Mouse (Mus musculus) midbrain, embryonic 14.5 days (tissue): ENCODE results near the gene St3gal2. TPM values are rescaled to one million over a fixed set of nuclear protein-coding genes. Genes with fewer than 3 reads are reported as not detected.
A peak's percentile ranks its signal among the peaks of the same experiment; 100 is the strongest.

Experiments
- ATAC-seq: fragments of 200-750 bp; cut with Nextera tagmentation; 2 replicates; pipeline ENCODE4 v1.8.0; 2017; ENCODE audit warnings: moderate number of reproducible peaks, moderate library complexity; ENCODE audit not compliant: low FRiP score, low TSS enrichment
- DNase-seq: peaks from one replicate; pipeline ENCODE4 v3.0.0-alpha.2; 2015
- H3K27ac ChIP-seq: fragments of 300-500 bp; sonication (generic); replicated peaks from 2 replicates; pipeline ENCODE4 v1.5.1; 2014; ENCODE audit warnings: mild to moderate bottlenecking, low read depth, low read length, moderate library complexity
- H3K27me3 ChIP-seq: fragments of 300-500 bp; sonication (generic); 2 replicates; pipeline ENCODE4 v1.6.1; 2014; ENCODE audit warnings: low read length, control low read depth, mixed read lengths; ENCODE audit not compliant: control insufficient read depth, insufficient read depth
- H3K36me3 ChIP-seq: fragments of 300-500 bp; sonication (generic); 2 replicates; pipeline ENCODE4 v1.6.1; 2014; ENCODE audit warnings: low read length, control low read depth; ENCODE audit not compliant: control insufficient read depth, insufficient read depth
- H3K4me1 ChIP-seq: fragments of 300-500 bp; sonication (generic); 2 replicates; pipeline ENCODE4 v1.6.1; 2014; ENCODE audit warnings: mild to moderate bottlenecking, antibody characterized with exemption, low read length, control low read depth; ENCODE audit not compliant: control insufficient read depth, insufficient read depth
- H3K4me2 ChIP-seq: fragments of 300-500 bp; sonication (generic); 2 replicates; pipeline ENCODE4 v1.6.1; 2014; ENCODE audit warnings: mild to moderate bottlenecking, low read length, moderate library complexity
- H3K4me3 ChIP-seq: fragments of 300-500 bp; sonication (generic); replicated peaks from 2 replicates; pipeline ENCODE4 v1.5.1; 2014; ENCODE audit warnings: low read depth, low read length
- H3K9ac ChIP-seq: fragments of 300-500 bp; sonication (generic); replicated peaks from 2 replicates; pipeline ENCODE4 v1.6.1; 2014; ENCODE audit warnings: mild to moderate bottlenecking, low read length, moderate library complexity
- H3K9me3 ChIP-seq: fragments of 300-500 bp; sonication (generic); 2 replicates; pipeline ENCODE4 v1.6.1; 2016; ENCODE audit warnings: low read length, control low read depth, mixed read lengths; ENCODE audit not compliant: control insufficient read depth
- WGBS: fragments of 180-500 bp; shearing (Covaris S2); extraction: QIAGEN DNeasy Blood & Tissue Kit; methylation state at CpG from one replicate; pipeline ENCODE4 v1.1.7; 2014; 5-methylcytosine and 5-hydroxymethylcytosine counted together
- polyA plus RNA-seq: library from polyadenylated mRNA; unstranded; fragments of >200 nt; fragmentation: Nextera tagmentation; extraction: Ambion mirVana; gene quantifications from 2 replicates; pipeline ENCODE4 v1.2.1, GENCODE M21; 2014

Gene St3gal2
- polyA plus RNA-seq, 1 experiment from 2014 or later = 16.5 TPM

DNA sequence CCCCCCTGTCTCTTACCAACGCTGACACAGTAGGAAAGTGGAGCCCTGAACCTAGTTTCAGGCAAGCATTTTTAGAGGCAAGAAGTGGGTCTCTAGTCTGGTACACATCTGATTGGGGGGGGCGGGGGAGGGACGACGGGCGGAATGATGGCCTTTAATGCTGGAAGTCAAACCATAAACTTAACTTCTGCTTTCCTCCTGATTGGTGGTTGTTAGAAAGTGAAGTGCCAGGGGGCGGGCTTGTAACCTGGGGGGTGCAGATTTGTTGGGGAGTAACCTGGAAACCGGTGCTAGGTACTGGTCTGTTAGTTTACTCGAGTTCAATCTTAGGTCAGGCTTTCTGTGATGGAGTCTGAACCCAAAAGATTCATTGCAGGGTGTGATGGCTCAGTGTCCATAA lies 1.3 kb upstream of the St3gal2 start:
- WGBS = 73% methylated on average over 8 of the region's 8 CpGs
- DNase-seq = no peak
- Histone ChIP-seq H3K9ac (no peak overlapping the region), H3K4me2 (no peak overlapping the region), H3K36me3 (no peaks in the 10 kb centered on the region), H3K4me3 (no peak overlapping the region), H3K4me1 (peaks cover 16% of the 10 kb centered on the region), H3K27me3 (no peaks in the 10 kb centered on the region), H3K27ac (no peak overlapping the region), H3K9me3 (no peaks in the 10 kb centered on the region)
- no peak for ATAC-seq

- peaks cover 16% of the 10 kb centered on the region for H3K4me1 ChIP-seq
Measured at GRCm38 (mm10) chr8:110920032-110920772, 480 bp downstream of the St3gal2 start.

DNA sequence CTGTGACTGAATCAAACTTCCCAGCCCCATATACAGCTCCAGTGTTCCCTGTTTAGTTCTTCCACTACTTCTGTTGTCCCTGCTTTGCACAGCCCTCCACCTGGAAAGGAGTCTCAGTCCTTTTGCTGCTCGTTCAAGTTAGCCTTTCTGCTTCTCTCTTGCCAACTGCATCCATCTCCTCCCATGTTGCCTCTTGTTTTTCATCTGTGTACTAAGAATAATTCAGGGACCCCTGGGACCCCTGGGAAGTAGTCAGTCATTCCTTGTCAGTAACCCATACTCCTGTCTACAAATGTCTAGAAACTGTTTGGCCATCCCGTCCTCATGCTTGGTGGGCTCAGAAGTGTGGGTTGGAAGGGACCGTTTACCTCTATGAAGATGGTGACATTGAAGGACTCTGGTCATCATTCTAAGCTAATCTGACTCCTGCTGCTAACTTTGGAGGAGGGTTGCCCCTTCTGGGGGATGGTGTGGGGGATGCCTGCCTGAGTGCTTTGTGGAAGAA lies 1.1 kb downstream of the St3gal2 start:
- Histone ChIP-seq H3K27me3 (no peaks in the 10 kb centered on the region), H3K9me3 (no peaks in the 10 kb centered on the region), H3K36me3 (no peaks in the 10 kb centered on the region), H3K4me3 (peak overlapping the region; percentile 81), H3K27ac (no peak overlapping the region), H3K9ac (peak overlapping the region; percentile 90), H3K4me1 (peaks cover 16% of the 10 kb centered on the region), H3K4me2 (peak overlapping the region; percentile 85)
- no peak for ATAC-seq
- WGBS = 28% methylated on average over 3 of the region's 3 CpGs
- DNase-seq = no peak

More at GRCm38 (mm10) chr8:110920032-110920772, 480 bp downstream of the St3gal2 start:
- H3K4me3 ChIP-seq = peak overlapping the region; percentile 81
- no peaks in the 10 kb centered on the region for H3K27me3 ChIP-seq
- no peaks in the 10 kb centered on the region for H3K36me3 ChIP-seq
- ATAC-seq = peak; percentile 80; the same call in 1 of the 2 replicates
- H3K27ac ChIP-seq = peak overlapping the region; percentile 83
- WGBS = 2% methylated on average over 32 of the region's 37 CpGs
- no peak for DNase-seq
- H3K9me3 ChIP-seq = no peaks in the 10 kb centered on the region
- peak overlapping the region; percentile 90 for H3K9ac ChIP-seq
- peak overlapping the region; percentile 85 for H3K4me2 ChIP-seq

DNA sequence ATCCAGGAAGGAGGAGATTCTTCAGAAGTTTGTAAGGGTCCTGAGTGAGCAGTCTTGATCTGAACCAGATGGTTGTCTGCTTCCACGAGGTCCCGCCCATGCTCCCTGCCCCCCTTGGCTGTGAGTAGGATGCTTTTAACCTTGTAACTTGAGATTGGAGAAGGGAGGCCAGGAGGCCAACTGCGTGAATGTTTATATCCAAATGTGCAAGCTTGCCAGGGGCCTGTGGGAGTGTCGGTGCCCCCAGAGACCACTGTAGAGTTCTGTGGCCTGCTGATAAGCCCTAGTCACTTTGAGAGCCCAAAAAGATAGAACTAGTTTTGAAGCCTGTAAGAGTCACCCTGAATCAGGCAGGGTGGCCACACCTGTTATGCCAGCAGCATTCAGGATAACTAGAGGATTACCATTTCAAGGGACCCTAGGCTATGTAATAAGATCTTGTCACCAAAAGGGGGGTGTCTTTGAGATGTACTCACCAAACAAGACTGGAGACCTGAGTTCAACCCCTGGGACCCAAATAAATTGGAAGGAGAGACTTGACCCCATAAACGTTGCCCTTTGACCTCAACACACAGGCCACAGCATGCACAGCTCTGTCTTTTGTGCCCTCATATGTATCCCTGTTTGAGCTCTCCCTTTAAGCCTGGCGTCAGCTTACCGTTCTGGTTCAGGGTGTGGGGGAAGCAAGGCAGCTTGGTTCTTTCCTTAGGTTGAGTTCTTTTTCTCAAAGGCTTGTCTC lies 1.9 kb downstream of the St3gal2 start:
- 42% methylated on average over 7 of the region's 7 CpGs for WGBS
- H3K27me3 ChIP-seq = no peaks in the 10 kb centered on the region
- H3K36me3 ChIP-seq = no peaks in the 10 kb centered on the region
- no peak overlapping the region; the same call in 1 of the 2 replicates for H3K4me3 ChIP-seq
- peak overlapping the region; percentile 85 for H3K4me2 ChIP-seq
- H3K27ac ChIP-seq = no peak overlapping the region
- no peak for DNase-seq
- no peak overlapping the region for H3K9ac ChIP-seq
- peaks cover 16% of the 10 kb centered on the region for H3K4me1 ChIP-seq
- H3K9me3 ChIP-seq = no peaks in the 10 kb centered on the region
- no peak for ATAC-seq

- WGBS = 83% methylated on average over 8 of the region's 8 CpGs
- Histone ChIP-seq H3K27me3 (no peaks in the 10 kb centered on the region), H3K27ac (no peak overlapping the region), H3K4me3 (no peak overlapping the region), H3K36me3 (no peaks in the 10 kb centered on the region), H3K4me1 (peaks cover 9% of the 10 kb centered on the region), H3K9me3 (no peaks in the 10 kb centered on the region), H3K4me2 (no peak overlapping the region), H3K9ac (no peak overlapping the region)
- DNase-seq (no peak), ATAC-seq (no peak)
Measured at GRCm38 (mm10) chr8:110925691-110926140, 6.0 kb downstream of the St3gal2 start.

GRCm38 (mm10) chr8:110926690-110927089 lies 7.0 kb downstream of the St3gal2 start:
- 74% methylated on average over 4 of the region's 5 CpGs for WGBS
- ATAC-seq = no peak
- Histone ChIP-seq H3K27me3 (no peaks in the 10 kb centered on the region), H3K4me1 (no peaks in the 10 kb centered on the region; the same call in 1 of the 2 replicates), H3K27ac (no peak overlapping the region), H3K9me3 (no peaks in the 10 kb centered on the region), H3K36me3 (no peaks in the 10 kb centered on the region), H3K9ac (no peak overlapping the region), H3K4me3 (no peak overlapping the region), H3K4me2 (no peak overlapping the region)
- no peak for DNase-seq

DNA sequence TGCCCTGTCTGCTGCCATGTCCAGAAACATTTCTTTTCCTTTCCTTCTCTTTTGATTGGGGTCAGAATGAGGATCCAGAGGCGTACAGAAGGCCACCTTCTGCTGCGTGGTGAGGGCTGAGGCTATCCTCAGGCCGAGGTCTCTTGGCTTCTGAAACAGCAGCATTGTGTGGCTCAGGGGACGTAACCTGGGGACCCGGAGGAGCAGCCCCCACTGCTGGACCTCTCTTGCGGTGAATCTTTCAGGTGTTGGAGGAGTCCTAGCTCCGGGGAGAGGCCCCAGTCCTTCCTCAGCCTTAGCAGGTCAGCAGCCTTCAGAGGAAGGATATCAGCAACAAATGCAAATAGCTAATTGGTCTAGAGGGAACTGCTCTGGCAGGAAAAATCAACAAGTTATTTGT lies 8.7 kb downstream of the St3gal2 start:
- no peak overlapping the region for H3K4me3 ChIP-seq
- no peak overlapping the region for H3K9ac ChIP-seq
- DNase-seq (no peak), ATAC-seq (no peak)
- WGBS = 81% methylated on average over 7 of the region's 7 CpGs
- H3K4me1 ChIP-seq = no peaks in the 10 kb centered on the region
- no peak overlapping the region for H3K27ac ChIP-seq
- H3K36me3 ChIP-seq = no peaks in the 10 kb centered on the region
- no peak overlapping the region for H3K4me2 ChIP-seq
- no peaks in the 10 kb centered on the region for H3K27me3 ChIP-seq
- no peaks in the 10 kb centered on the region for H3K9me3 ChIP-seq

DNA sequence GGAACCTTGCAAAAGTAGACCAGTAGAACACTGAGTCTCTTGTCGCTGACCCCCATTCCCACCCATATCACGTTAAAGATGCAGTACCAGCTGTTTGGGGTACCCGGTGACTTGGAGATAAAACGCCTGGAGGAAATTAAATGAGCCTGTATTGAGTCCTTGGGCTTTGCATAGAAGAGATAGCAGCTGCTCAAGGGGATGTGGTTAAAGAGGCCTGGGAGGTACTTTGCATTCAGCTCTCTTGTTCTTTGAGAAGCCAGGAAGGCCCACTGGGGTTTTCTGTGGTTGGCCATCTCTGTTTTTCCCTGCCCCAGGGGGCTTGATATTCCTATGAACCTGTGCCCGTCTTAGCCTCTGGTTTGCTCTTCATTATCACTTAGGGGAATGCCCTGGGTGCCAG lies 9.3 kb downstream of the St3gal2 start:
- 63% methylated on average over 5 of the region's 5 CpGs for WGBS

More for the DNA sequence above, 9.3 kb downstream of the St3gal2 start:
- Histone ChIP-seq H3K27ac (no peak overlapping the region), H3K4me3 (no peak overlapping the region), H3K4me1 (no peaks in the 10 kb centered on the region), H3K9me3 (no peaks in the 10 kb centered on the region), H3K27me3 (no peaks in the 10 kb centered on the region), H3K9ac (no peak overlapping the region), H3K36me3 (no peaks in the 10 kb centered on the region), H3K4me2 (no peak overlapping the region)
- DNase-seq = no peak
- ATAC-seq = no peak
